Mouse (Mus musculus) megakaryocyte, embryonic 14.5 days (primary cell): ENCODE measurements at regions not wholly inside any gene's neighbourhood (a gene's known extent, or its start where the extent isn't known, plus 50 kb on each side); places are given as distances from the start of the nearest gene placed in this dataset.

Experiments used
- FLI1 ChIP-seq: IDR thresholded peaks from 2 replicates; pipeline ENCODE4 v1.6.1; 2012; ENCODE audit warnings: low read length, inconsistent platforms, mixed read lengths
- GATA1 ChIP-seq: IDR thresholded peaks from 3 replicates; pipeline ENCODE4 v1.6.1; 2012; ENCODE audit warnings: mixed read lengths, low read length, inconsistent platforms, borderline replicate concordance

GRCm38 (mm10) chr6:106891879-106892638 lies 92.2 kb upstream of the Crbn start:
- TF ChIP-seq GATA1 (no peak), FLI1 (no peak)
